Mouse (Mus musculus) hindbrain, postnatal 0 days (tissue): ENCODE data around the gene Ephb2. TPM values are rescaled to one million over a fixed set of nuclear protein-coding genes. Genes with fewer than 3 reads are reported as not detected.

Source experiments
- ATAC-seq: fragments of 200-750 bp; cut with Nextera tagmentation; 2 replicates; pipeline ENCODE4 v1.8.0; 2017; ENCODE audit warnings: mild to moderate bottlenecking, moderate TSS enrichment, moderate library complexity
- DNase-seq: peaks from one replicate; pipeline ENCODE4 v3.0.0-alpha.2; 2015; ENCODE audit warnings: low spot score
- H3K27ac ChIP-seq: fragments of 300-500 bp; sonication (generic); 2 replicates; pipeline ENCODE4 v1.5.1; 2014; ENCODE audit warnings: mild to moderate bottlenecking
- H3K27me3 ChIP-seq: fragments of 300-500 bp; sonication (generic); 2 replicates; pipeline ENCODE4 v1.6.1; 2014; ENCODE audit warnings: low read length, mixed read lengths; ENCODE audit not compliant: insufficient read depth
- H3K36me3 ChIP-seq: fragments of 300-500 bp; sonication (generic); 2 replicates; pipeline ENCODE4 v1.6.1; 2014; ENCODE audit warnings: low read length, mixed read lengths; ENCODE audit not compliant: insufficient read depth
- H3K4me1 ChIP-seq: fragments of 300-500 bp; sonication (generic); 2 replicates; pipeline ENCODE4 v1.6.1; 2014; ENCODE audit warnings: antibody characterized with exemption, low read length, mixed read lengths; ENCODE audit not compliant: insufficient read depth
- H3K4me2 ChIP-seq: fragments of 300-500 bp; sonication (generic); 2 replicates; pipeline ENCODE4 v1.6.1; 2014; ENCODE audit warnings: low read depth, mild to moderate bottlenecking, low read length, moderate library complexity, mixed read lengths
- H3K4me3 ChIP-seq: fragments of 300-500 bp; sonication (generic); 2 replicates; pipeline ENCODE4 v1.5.1; 2014; ENCODE audit warnings: low read length
- H3K9ac ChIP-seq: fragments of 300-500 bp; sonication (generic); replicated peaks from 2 replicates; pipeline ENCODE4 v1.6.1; 2014; ENCODE audit warnings: mild to moderate bottlenecking, low read length, moderate library complexity, mixed read lengths
- H3K9me3 ChIP-seq: fragments of 300-500 bp; sonication (generic); 2 replicates; pipeline ENCODE4 v1.6.1; 2016; ENCODE audit warnings: low read length, mixed read lengths
- CTCF ChIP-seq: IDR thresholded peaks from 2 replicates; pipeline ENCODE4 v1.5.1; 2016; ENCODE audit warnings: antibody characterized with exemption, control low read depth, low read depth
- WGBS: fragments of 180-500 bp; shearing (Covaris S2); extraction: QIAGEN DNeasy Blood & Tissue Kit; methylation state at CpG from one replicate; pipeline ENCODE4 v1.1.7; 2014; 5-methylcytosine and 5-hydroxymethylcytosine counted together
- polyA plus RNA-seq: library from polyadenylated mRNA; unstranded; fragments of >200 nt; fragmentation: Nextera tagmentation; extraction: Ambion mirVana; gene quantifications from 2 replicates; pipeline ENCODE4 v1.2.1, GENCODE M21; 2015
- total RNA-seq: library from RNA; depleted of rRNA; stranded (reverse); fragments of >200 nt; gene quantifications from 2 replicates; pipeline ENCODE4 v1.2.3, GENCODE M21; 2014

Gene Ephb2
- total and polyA plus RNA-seq, 2 experiments from 2014 or later = 13.0 to 136 TPM

GRCm38 (mm10) chr4:136806254-136806653 lies 29.5 kb downstream of the Ephb2 start:
- 38% methylated on average over 10 of the region's 10 CpGs for WGBS
- H3K4me3 ChIP-seq = no peak overlapping the region
- H3K27ac ChIP-seq = no peak overlapping the region
- no peak for TF ChIP-seq CTCF
- H3K9me3 ChIP-seq = no peaks in the 10 kb centered on the region
- H3K4me2 ChIP-seq = no peak overlapping the region
- H3K4me1 ChIP-seq = no peaks in the 10 kb centered on the region; the same call in 1 of the 2 replicates
- no peaks in the 10 kb centered on the region for H3K36me3 ChIP-seq
- DNase-seq (peak; percentile 40), ATAC-seq (no peak)
- no peak overlapping the region for H3K9ac ChIP-seq
- H3K27me3 ChIP-seq = no peaks in the 10 kb centered on the region

- no peak overlapping the region for H3K27ac ChIP-seq
- no peak overlapping the region for H3K9ac ChIP-seq
- WGBS = 90% methylated on average over 6 of the region's 6 CpGs
- no peak for TF ChIP-seq CTCF
- peaks cover 9% of the 10 kb centered on the region; the same call in 1 of the 2 replicates for H3K4me1 ChIP-seq
- H3K4me3 ChIP-seq = no peak overlapping the region
- H3K4me2 ChIP-seq = no peak overlapping the region
- ATAC-seq (no peak), DNase-seq (no peak)
- no peaks in the 10 kb centered on the region for H3K9me3 ChIP-seq
- no peaks in the 10 kb centered on the region for H3K36me3 ChIP-seq
- no peaks in the 10 kb centered on the region for H3K27me3 ChIP-seq
These were observed 31.4 kb downstream of the Ephb2 start for GRCm38 (mm10) chr4:136804343-136804742.

- DNase-seq = no peak
- no peak for ATAC-seq
These were observed 33.3 kb downstream of the Ephb2 start for GRCm38 (mm10) chr4:136802446-136802845.

GRCm38 (mm10) chr4:136801944-136802343 lies 33.8 kb downstream of the Ephb2 start:
- no peak overlapping the region for H3K4me2 ChIP-seq
- H3K27me3 ChIP-seq = no peaks in the 10 kb centered on the region
- 79% methylated on average over 5 of the region's 5 CpGs for WGBS
- no peak for ATAC-seq
- H3K9me3 ChIP-seq = no peaks in the 10 kb centered on the region
- H3K4me1 ChIP-seq = peaks cover 14% of the 10 kb centered on the region; the same call in 1 of the 2 replicates
- no peak for TF ChIP-seq CTCF
- no peak overlapping the region for H3K27ac ChIP-seq
- H3K36me3 ChIP-seq = no peaks in the 10 kb centered on the region
- H3K9ac ChIP-seq = no peak overlapping the region
- no peak for DNase-seq
- no peak overlapping the region for H3K4me3 ChIP-seq

More at GRCm38 (mm10) chr4:136802446-136802845, 33.3 kb downstream of the Ephb2 start:
- Histone ChIP-seq H3K9ac (no peak overlapping the region), H3K27me3 (no peaks in the 10 kb centered on the region), H3K9me3 (no peaks in the 10 kb centered on the region), H3K4me2 (no peak overlapping the region), H3K4me1 (peaks cover 14% of the 10 kb centered on the region; the same call in 1 of the 2 replicates), H3K27ac (0 out of 2 replicates have a peak overlapping the region, but pooled peaks have one; percentile 11), H3K4me3 (no peak overlapping the region), H3K36me3 (no peaks in the 10 kb centered on the region)
- TF ChIP-seq CTCF = no peak
- 61% methylated on average over 12 of the region's 12 CpGs for WGBS

GRCm38 (mm10) chr4:136801463-136801862 lies 34.3 kb downstream of the Ephb2 start:
- Histone ChIP-seq H3K27ac (no peak overlapping the region), H3K9ac (no peak overlapping the region), H3K9me3 (no peaks in the 10 kb centered on the region), H3K4me2 (no peak overlapping the region), H3K36me3 (no peaks in the 10 kb centered on the region), H3K4me1 (peaks cover 14% of the 10 kb centered on the region; the same call in 1 of the 2 replicates), H3K4me3 (no peak overlapping the region), H3K27me3 (no peaks in the 10 kb centered on the region)
- WGBS = 88% methylated on average over 8 of the region's 8 CpGs
- no peak for TF ChIP-seq CTCF
- ATAC-seq (no peak), DNase-seq (no peak)

DNA sequence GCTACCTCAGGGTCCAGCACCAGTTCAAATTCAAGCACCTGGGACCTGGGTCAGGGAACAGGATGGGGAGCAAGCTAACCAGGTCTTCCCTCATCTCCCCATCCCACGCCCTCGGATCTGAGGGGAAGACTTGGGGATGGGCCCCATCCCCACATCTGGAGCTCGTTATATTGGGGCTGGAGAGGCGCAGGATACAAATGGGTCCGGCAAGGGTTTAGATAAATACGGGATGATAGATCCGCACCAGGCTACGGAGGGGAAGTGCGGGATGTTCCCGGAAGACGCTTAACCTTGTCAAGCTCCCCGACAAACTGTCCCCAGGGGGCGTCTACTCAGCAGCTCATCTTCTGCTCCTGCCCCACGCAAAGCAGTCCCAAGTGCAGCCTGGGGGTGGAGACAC lies 35.4 kb downstream of the Ephb2 start:
- Histone ChIP-seq H3K36me3 (no peaks in the 10 kb centered on the region), H3K9ac (no peak overlapping the region), H3K4me3 (no peak overlapping the region), H3K9me3 (no peaks in the 10 kb centered on the region), H3K4me1 (peaks cover 14% of the 10 kb centered on the region; the same call in 1 of the 2 replicates), H3K4me2 (no peak overlapping the region), H3K27me3 (no peaks in the 10 kb centered on the region), H3K27ac (no peak overlapping the region)
- WGBS = 53% methylated on average over 14 of the region's 14 CpGs
- TF ChIP-seq CTCF = no peak
- ATAC-seq (no peak), DNase-seq (no peak)
